Mouse (Mus musculus) stomach, embryonic 16.5 days (tissue): Measurements from ENCODE around the gene Akt2. TPM values are rescaled to one million over a fixed set of nuclear protein-coding genes. Genes with fewer than 3 reads are reported as not detected.

ENCODE experiments used
- ATAC-seq: fragments of 200-750 bp; cut with Nextera tagmentation; 2 replicates; pipeline ENCODE4 v1.8.0; 2017; ENCODE audit warnings: moderate number of reproducible peaks, moderate TSS enrichment; ENCODE audit not compliant: insufficient read depth, low FRiP score
- H3K27ac ChIP-seq: fragments of 300-500 bp; sonication (generic); 2 replicates; pipeline ENCODE4 v1.5.1; 2014; ENCODE audit warnings: low read length
- H3K27me3 ChIP-seq: fragments of 300-500 bp; sonication (generic); 2 replicates; pipeline ENCODE4 v1.6.1; 2014; ENCODE audit warnings: low read length, control low read depth, mixed read lengths; ENCODE audit not compliant: control insufficient read depth, insufficient read depth
- H3K36me3 ChIP-seq: fragments of 300-500 bp; sonication (generic); 2 replicates; pipeline ENCODE4 v1.6.1; 2014; ENCODE audit warnings: low read length; ENCODE audit not compliant: control insufficient read depth, insufficient read depth
- H3K4me1 ChIP-seq: fragments of 300-500 bp; sonication (generic); 2 replicates; pipeline ENCODE4 v1.6.1; 2014; ENCODE audit warnings: low read length, control low read depth, mixed read lengths; ENCODE audit not compliant: control insufficient read depth, insufficient read depth
- H3K4me2 ChIP-seq: fragments of 300-500 bp; sonication (generic); 2 replicates; pipeline ENCODE4 v1.6.1; 2014; ENCODE audit warnings: low read depth, low read length, mixed read lengths
- H3K4me3 ChIP-seq: fragments of 300-500 bp; sonication (generic); replicated peaks from 2 replicates; pipeline ENCODE4 v1.5.1; 2014; ENCODE audit warnings: mild to moderate bottlenecking, low read length
- H3K9ac ChIP-seq: fragments of 300-500 bp; sonication (generic); 2 replicates; pipeline ENCODE4 v1.6.1; 2014; ENCODE audit warnings: low read length
- H3K9me3 ChIP-seq: fragments of 300-500 bp; sonication (generic); replicated peaks from 2 replicates; pipeline ENCODE4 v1.6.1; 2016; ENCODE audit warnings: low read length, control low read depth; ENCODE audit not compliant: control insufficient read depth
- WGBS: fragments of 180-500 bp; shearing (Covaris S2); extraction: QIAGEN DNeasy Blood & Tissue Kit; methylation state at CpG from one replicate; pipeline ENCODE4 v1.1.7; 2014; 5-methylcytosine and 5-hydroxymethylcytosine counted together
- polyA plus RNA-seq: library from polyadenylated mRNA; unstranded; fragments of >200 nt; fragmentation: Nextera tagmentation; extraction: Ambion mirVana; gene quantifications from 2 replicates; pipeline ENCODE4 v1.2.1, GENCODE M21; 2015

The Akt2 gene
- polyA plus RNA-seq, 1 experiment from 2014 or later, result 84.6 TPM

- Histone ChIP-seq H3K27me3 (no peaks in the 10 kb centered on the region), H3K4me1 (peaks cover 2% of the 10 kb centered on the region), H3K4me2 (no peak overlapping the region), H3K9me3 (no peaks in the 10 kb centered on the region), H3K4me3 (no peak overlapping the region), H3K9ac (no peak overlapping the region), H3K36me3 (no peaks in the 10 kb centered on the region), H3K27ac (no peak overlapping the region)
- no peak for ATAC-seq
- 48% methylated on average over 2 of the region's 2 CpGs for WGBS
These were observed 91.9 kb downstream of the Akt2 start for GRCm38 (mm10) chr7:27683218-27683617.

GRCm38 (mm10) chr7:27685220-27685619, 93.9 kb downstream of the Akt2 start:
- WGBS, result 35% methylated on average over 5 of the region's 5 CpGs
- H3K9me3 ChIP-seq, result no peaks in the 10 kb centered on the region

GRCm38 (mm10) chr7:27685681-27686080, 94.3 kb downstream of the Akt2 start:
- peaks cover 10% of the 10 kb centered on the region for H3K4me1 ChIP-seq
- no peaks in the 10 kb centered on the region for H3K27me3 ChIP-seq
- ATAC-seq, result no peak
- 0% methylated on average over 6 of the region's 6 CpGs for WGBS
- no peak overlapping the region for H3K9ac ChIP-seq
- H3K4me2 ChIP-seq, result no peak overlapping the region
- no peaks in the 10 kb centered on the region for H3K9me3 ChIP-seq
- no peaks in the 10 kb centered on the region for H3K36me3 ChIP-seq
- H3K4me3 ChIP-seq, result no peak overlapping the region
- H3K27ac ChIP-seq, result no peak overlapping the region

More at GRCm38 (mm10) chr7:27685220-27685619, 93.9 kb downstream of the Akt2 start:
- Histone ChIP-seq H3K27ac (no peak overlapping the region), H3K27me3 (no peaks in the 10 kb centered on the region), H3K4me2 (no peak overlapping the region), H3K4me3 (no peak overlapping the region), H3K36me3 (no peaks in the 10 kb centered on the region), H3K4me1 (peaks cover 10% of the 10 kb centered on the region), H3K9ac (no peak overlapping the region)
- ATAC-seq, result no peak

- no peak overlapping the region for H3K27ac ChIP-seq
- WGBS, result 85% methylated on average over 1 of the region's 1 CpGs
- H3K9ac ChIP-seq, result no peak overlapping the region
- no peaks in the 10 kb centered on the region for H3K9me3 ChIP-seq
- no peak overlapping the region for H3K4me2 ChIP-seq
- H3K27me3 ChIP-seq, result no peaks in the 10 kb centered on the region
- H3K36me3 ChIP-seq, result no peaks in the 10 kb centered on the region
- peaks cover 10% of the 10 kb centered on the region for H3K4me1 ChIP-seq
- ATAC-seq, result no peak
- H3K4me3 ChIP-seq, result no peak overlapping the region
These were observed 95.7 kb downstream of the Akt2 start for GRCm38 (mm10) chr7:27687043-27687442.

- H3K27me3 ChIP-seq, result no peaks in the 10 kb centered on the region
- WGBS, result 62% methylated on average over 3 of the region's 3 CpGs
- H3K9me3 ChIP-seq, result no peaks in the 10 kb centered on the region
- no peak for ATAC-seq
- no peaks in the 10 kb centered on the region for H3K36me3 ChIP-seq
- H3K4me1 ChIP-seq, result peaks cover 10% of the 10 kb centered on the region
- peak overlapping the region; percentile 85 for H3K4me2 ChIP-seq
- peak overlapping the region; percentile 78; the same call in 1 of the 2 replicates for H3K9ac ChIP-seq
- H3K27ac ChIP-seq, result no peak overlapping the region
- no peak overlapping the region for H3K4me3 ChIP-seq
These were observed 96.5 kb downstream of the Akt2 start for GRCm38 (mm10) chr7:27687836-27688235.

- Histone ChIP-seq H3K27ac (peak overlapping the region; percentile 81), H3K4me1 (peaks cover 10% of the 10 kb centered on the region), H3K4me2 (peak overlapping the region; percentile 85), H3K4me3 (peak overlapping the region; percentile 64), H3K36me3 (no peaks in the 10 kb centered on the region), H3K27me3 (no peaks in the 10 kb centered on the region), H3K9ac (peak overlapping the region; percentile 78), H3K9me3 (no peaks in the 10 kb centered on the region)
- ATAC-seq, result no peak
- WGBS, result 31% methylated on average over 14 of the region's 14 CpGs
These were observed 97.0 kb downstream of the Akt2 start for GRCm38 (mm10) chr7:27688246-27688788.

GRCm38 (mm10) chr7:27688815-27689612, 97.7 kb downstream of the Akt2 start, which contains the start of gene Zfp607b:
Zfp607b (plus strand) TSS chr7:27689340.
- H3K9me3 ChIP-seq, result no peaks in the 10 kb centered on the region
- ATAC-seq, result peak; percentile 99
- WGBS, result under 1% methylated on average over 19 of the region's 19 CpGs

More at GRCm38 (mm10) chr7:27688815-27689612, 97.7 kb downstream of the Akt2 start, which contains the start of gene Zfp607b:
- no peaks in the 10 kb centered on the region for H3K27me3 ChIP-seq
- H3K4me2 ChIP-seq, result peak within 1 kb of the TSS; percentile 85
- H3K36me3 ChIP-seq, result no peaks in the 10 kb centered on the region
- peaks cover 10% of the 10 kb centered on the region for H3K4me1 ChIP-seq
- peak within 1 kb of the TSS; percentile 81 for H3K27ac ChIP-seq
- peak within 1 kb of the TSS; percentile 64 for H3K4me3 ChIP-seq
- H3K9ac ChIP-seq, result peak within 1 kb of the TSS; percentile 78

Other genes starting within 250 kb of the Akt2 start
- 41.0 and 41.7 TPM in 2 replicates for gene Shkbp1, start 235.5 kb upstream of the Akt2 start, polyA plus RNA-seq
- 3.0 TPM in 1 of 2 replicates, not detected in the other for gene Gm20479, start 234.1 kb upstream of the Akt2 start, polyA plus RNA-seq
- gene Sptbn4, start 143.9 kb upstream of the Akt2 start, polyA plus RNA-seq, result 0.50 and 0.57 TPM in 2 replicates
- gene Blvrb, start 143.6 kb upstream of the Akt2 start, polyA plus RNA-seq, result 112 and 113 TPM in 2 replicates
- 38.1 and 39.4 TPM in 2 replicates for gene Sertad3, start 117.8 kb upstream of the Akt2 start, polyA plus RNA-seq
- gene Sertad1, start 104.6 kb upstream of the Akt2 start, polyA plus RNA-seq, result 42.0 and 45.9 TPM in 2 replicates
- 3.7 and 4.0 TPM in 2 replicates for gene Prx, start 92.2 kb upstream of the Akt2 start, polyA plus RNA-seq
- gene Hipk4, start 68.3 kb upstream of the Akt2 start, polyA plus RNA-seq, result 0.35 and 0.79 TPM in 2 replicates
- gene Pld3, start 38.3 kb upstream of the Akt2 start, polyA plus RNA-seq, result 93.5 and 107 TPM in 2 replicates
- 23.0 and 25.6 TPM in 2 replicates for gene 2310022A10Rik, start 38.3 kb upstream of the Akt2 start, polyA plus RNA-seq
- 0.94 and 1.3 TPM in 2 replicates for gene Ttc9b, start 62.4 kb downstream of the Akt2 start, polyA plus RNA-seq
- 2.7 and 4.1 TPM in 2 replicates for gene Map3k10, start 83.0 kb downstream of the Akt2 start, polyA plus RNA-seq
- 2.5 and 4.1 TPM in 2 replicates for gene Zfp607b, start 97.8 kb downstream of the Akt2 start, polyA plus RNA-seq
- gene Zfp60, start 139.8 kb downstream of the Akt2 start, polyA plus RNA-seq, result 27.8 and 28.2 TPM in 2 replicates
- 1.9 and 2.5 TPM in 2 replicates for gene Zfp626, start 215.6 kb downstream of the Akt2 start, polyA plus RNA-seq
- 6.4 and 6.7 TPM in 2 replicates for gene Zfp59, start 247.1 kb downstream of the Akt2 start, polyA plus RNA-seq